Mouse (Mus musculus) ovary, adult 2 months (tissue): ENCODE data around the gene Olfr1155. TPM values are rescaled to one million over a fixed set of nuclear protein-coding genes. Genes with fewer than 3 reads are reported as not detected.

ENCODE experiments used
- polyA plus RNA-seq: library from polyadenylated mRNA; depleted of rRNA; stranded (reverse); fragments of >200 nt; gene quantifications from 2 replicates; pipeline ENCODE4 v1.2.3, GENCODE M21; 2012; rRNA removed

The Olfr1155 gene
- polyA plus RNA-seq: not detected in 2 replicates

GRCm38 (mm10) chr2:87945037-87945436 is at the start of gene Olfr1155:
Gene Olfr1155, minus strand, starts transcription at chr2:87945137.

GRCm38 (mm10) chr2:87989813-87990212 is 44.9 kb upstream of the Olfr1155 start, which contains the start of gene Olfr1158:
Gene Olfr1158, plus strand, starts transcription at chr2:87990113.

GRCm38 (mm10) chr2:87974563-87974962 is 29.6 kb upstream of the Olfr1155 start, which contains the start of gene Olfr74:
Gene Olfr74, minus strand, starts transcription at chr2:87974663.

GRCm38 (mm10) chr2:87968199-87968598 is 23.3 kb upstream of the Olfr1155 start, which contains the start of gene Olfr1157:
Gene Olfr1157, minus strand, starts transcription at chr2:87968299.

GRCm38 (mm10) chr2:87953000-87953399 is 8.1 kb upstream of the Olfr1155 start, which contains the start of gene Olfr1156:
Gene Olfr1156, minus strand, starts transcription at chr2:87953100.

GRCm38 (mm10) chr2:87905066-87905465 is 39.9 kb downstream of the Olfr1155 start, which contains the start of gene Olfr1154:
Gene Olfr1154, minus strand, starts transcription at chr2:87905166.

GRCm38 (mm10) chr2:87894662-87895061 is 50.3 kb downstream of the Olfr1155 start, which contains the start of gene Olfr1153:
Gene Olfr1153, plus strand, starts transcription at chr2:87894962.

Other genes starting within 250 kb of the Olfr1155 start
- gene Olfr1137, start 232.0 kb downstream of the Olfr1155 start, polyA plus RNA-seq: not detected in 2 replicates
- not detected in 2 replicates for gene Olfr1138, start 205.2 kb downstream of the Olfr1155 start, polyA plus RNA-seq
- not detected in 2 replicates for gene Olfr1140, start 201.4 kb downstream of the Olfr1155 start, polyA plus RNA-seq
- gene Olfr1141, start 191.1 kb downstream of the Olfr1155 start, polyA plus RNA-seq: not detected in 2 replicates
- not detected in 2 replicates for gene Olfr152, start 165.7 kb downstream of the Olfr1155 start, polyA plus RNA-seq
- not detected in 2 replicates for gene Olfr1143, start 144.5 kb downstream of the Olfr1155 start, polyA plus RNA-seq
- not detected in 2 replicates for gene Olfr1145, start 135.3 kb downstream of the Olfr1155 start, polyA plus RNA-seq
- not detected in 2 replicates for gene Olfr1148, start 114.6 kb downstream of the Olfr1155 start, polyA plus RNA-seq
- not detected in 2 replicates for gene Olfr1150-ps1, start 101.1 kb downstream of the Olfr1155 start, polyA plus RNA-seq
- not detected in 2 replicates for gene Olfr1151, start 89.3 kb downstream of the Olfr1155 start, polyA plus RNA-seq
- gene Olfr1152, start 78.6 kb downstream of the Olfr1155 start, polyA plus RNA-seq: not detected in 2 replicates
- not detected in 2 replicates for gene Olfr1153, start 50.2 kb downstream of the Olfr1155 start, polyA plus RNA-seq
- not detected in 2 replicates for gene Olfr1154, start 40.0 kb downstream of the Olfr1155 start, polyA plus RNA-seq
- not detected in 2 replicates for gene Olfr1156, start 8.0 kb upstream of the Olfr1155 start, polyA plus RNA-seq
- not detected in 2 replicates for gene Olfr1157, start 23.2 kb upstream of the Olfr1155 start, polyA plus RNA-seq
- not detected in 2 replicates for gene Olfr74, start 29.5 kb upstream of the Olfr1155 start, polyA plus RNA-seq
- not detected in 2 replicates for gene Olfr1158, start 45.0 kb upstream of the Olfr1155 start, polyA plus RNA-seq
- gene Olfr1160, start 63.1 kb upstream of the Olfr1155 start, polyA plus RNA-seq: not detected in 2 replicates
- not detected in 2 replicates for gene Olfr1161, start 77.6 kb upstream of the Olfr1155 start, polyA plus RNA-seq
- gene Olfr73, start 92.6 kb upstream of the Olfr1155 start, polyA plus RNA-seq: not detected in 2 replicates
- not detected in 2 replicates for gene Olfr1162, start 106.0 kb upstream of the Olfr1155 start, polyA plus RNA-seq
- gene Olfr1163, start 126.7 kb upstream of the Olfr1155 start, polyA plus RNA-seq: not detected in 2 replicates
- not detected in 2 replicates for gene Olfr1164, start 148.8 kb upstream of the Olfr1155 start, polyA plus RNA-seq
- gene Olfr1166, start 183.1 kb upstream of the Olfr1155 start, polyA plus RNA-seq: not detected in 2 replicates
- gene Olfr1167, start 210.1 kb upstream of the Olfr1155 start, polyA plus RNA-seq: not detected in 2 replicates
- gene Olfr1168, start 236.7 kb upstream of the Olfr1155 start, polyA plus RNA-seq: not detected in 2 replicates